Mouse (Mus musculus): ENCODE data around the gene Nr1i2. TPM values are rescaled to one million over a fixed set of nuclear protein-coding genes. Genes with fewer than 3 reads are reported as not detected.

Gene Nr1i2
- 0.51 and 1.3 TPM in 2 replicates for polyA plus RNA-seq (2015; fragmentation: Nextera tagmentation; extraction: Ambion mirVana)

DNA sequence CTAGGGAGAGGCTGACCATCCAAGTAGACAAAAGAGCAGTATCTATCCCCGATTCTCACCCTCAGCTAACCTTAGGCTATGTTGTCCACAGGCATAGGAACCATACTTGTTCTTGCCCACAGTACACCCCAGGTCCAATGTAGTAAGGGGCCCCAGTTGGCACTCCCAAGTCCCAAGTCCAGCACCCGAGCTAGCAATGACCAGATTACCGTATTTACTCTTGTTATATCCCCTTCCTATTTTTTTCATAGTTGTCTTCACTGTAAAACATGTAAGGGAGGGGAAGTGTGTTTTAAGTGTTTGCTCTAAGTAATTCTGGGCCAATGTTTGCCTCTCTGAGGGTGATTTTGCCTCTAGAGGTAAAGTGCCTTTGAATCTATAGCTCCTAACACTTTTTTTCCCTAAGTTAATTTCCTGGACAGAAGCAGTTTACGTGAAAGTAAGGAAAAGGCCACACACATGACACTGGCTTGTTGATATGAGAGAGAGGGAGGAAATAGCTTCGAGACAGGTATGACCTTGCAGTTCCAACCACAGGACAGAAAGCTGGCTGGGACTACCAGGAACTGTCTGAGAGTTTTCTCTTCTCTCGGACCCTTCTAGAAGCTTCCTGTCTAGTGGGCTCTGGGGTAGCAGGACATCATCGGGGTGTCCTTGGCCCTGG, at the start of gene Nr1i2:
Gene Nr1i2 (minus strand): TSS at position 140 of the 664 bp plus-strand sequence.

DNA sequence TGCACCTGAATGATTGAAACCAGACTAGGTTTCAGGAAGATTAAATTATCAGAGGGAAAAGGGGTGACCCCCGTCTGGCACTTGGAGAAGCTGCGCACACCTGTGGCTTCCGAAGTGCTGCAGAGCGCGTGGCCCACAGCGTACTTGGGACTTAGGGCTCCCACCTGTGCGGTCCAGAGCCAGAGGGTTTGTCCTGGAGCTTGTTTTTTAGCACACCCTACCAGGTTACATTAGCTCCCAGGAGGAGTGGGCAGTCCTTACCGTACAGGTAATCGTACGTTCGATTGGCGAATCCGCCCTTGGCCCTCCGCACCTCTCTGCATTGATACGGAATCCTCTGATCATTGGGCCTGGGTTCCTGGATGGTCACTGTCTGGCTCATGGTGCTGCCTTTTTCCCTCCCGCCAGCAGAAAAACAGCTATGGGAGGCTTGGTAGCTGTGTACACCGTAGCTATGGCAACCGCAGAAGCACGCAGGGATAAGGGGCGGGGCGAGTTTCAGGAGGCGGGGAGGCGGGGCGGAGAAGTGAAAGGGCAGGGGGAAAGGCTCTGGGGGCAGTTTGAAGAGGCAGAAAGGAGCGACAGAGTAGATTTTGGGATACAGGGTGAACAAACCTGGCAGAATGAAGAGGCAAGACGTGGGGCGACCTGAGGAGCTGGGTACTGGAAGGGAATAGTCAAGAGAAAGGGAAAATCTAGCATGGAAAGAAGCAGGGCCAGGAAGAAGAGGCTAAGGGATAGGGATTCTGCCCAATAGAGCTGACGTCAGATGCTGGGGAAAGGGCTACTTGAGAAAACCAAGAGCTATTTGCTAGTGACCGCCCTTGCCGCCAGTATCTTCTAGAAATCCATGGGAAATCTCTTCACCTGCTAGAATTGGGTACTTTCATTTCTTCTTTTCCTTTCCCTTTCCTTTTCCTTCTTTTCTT, 47.0 kb upstream of the Nr1i2 start, which contains the start of gene Maats1:
Gene Maats1 (minus strand): TSS at position 748 of the 929 bp plus-strand sequence.

Other genes starting within 250 kb of the Nr1i2 start
- gene Gsk3b, start 205.8 kb downstream of the Nr1i2 start, polyA plus RNA-seq (2015; fragmentation: Nextera tagmentation; extraction: Ambion mirVana) = 39.7 and 41.9 TPM in 2 replicates
- 0.28 and 0.46 TPM in 2 replicates for gene Maats1, start 47.3 kb upstream of the Nr1i2 start, polyA plus RNA-seq (2015; fragmentation: Nextera tagmentation; extraction: Ambion mirVana)
- 410 and 490 TPM in 2 replicates for gene Cox17, start 52.2 kb upstream of the Nr1i2 start, polyA plus RNA-seq (2015; fragmentation: Nextera tagmentation; extraction: Ambion mirVana)
- not detected in 2 replicates for gene Gm21987, start 52.2 kb upstream of the Nr1i2 start, polyA plus RNA-seq (2015; fragmentation: Nextera tagmentation; extraction: Ambion mirVana)
- 1.0 and 1.3 TPM in 2 replicates for gene Popdc2, start 67.4 kb upstream of the Nr1i2 start, polyA plus RNA-seq (2015; fragmentation: Nextera tagmentation; extraction: Ambion mirVana)
- 16.5 and 27.5 TPM in 2 replicates for gene Pla1a, start 138.3 kb upstream of the Nr1i2 start, polyA plus RNA-seq (2015; fragmentation: Nextera tagmentation; extraction: Ambion mirVana)
- 75.0 and 90.2 TPM in 2 replicates for gene Adprh, start 157.9 kb upstream of the Nr1i2 start, polyA plus RNA-seq (2015; fragmentation: Nextera tagmentation; extraction: Ambion mirVana)
- 0.05 and 0.30 TPM in 2 replicates for gene Cd80, start 160.7 kb upstream of the Nr1i2 start, polyA plus RNA-seq (2015; fragmentation: Nextera tagmentation; extraction: Ambion mirVana)
- gene Timmdc1, start 227.8 kb upstream of the Nr1i2 start, polyA plus RNA-seq (2015; fragmentation: Nextera tagmentation; extraction: Ambion mirVana) = 21.1 and 23.6 TPM in 2 replicates

Measured in adrenal gland, postnatal 0 days (tissue).